Mouse (Mus musculus): ENCODE measurements at regions not wholly inside any gene's neighbourhood (a gene's known extent, or its start where the extent isn't known, plus 50 kb on each side); places are given as distances from the start of the nearest gene placed in this dataset.

GRCm38 (mm10) chr1:127152840-127153239 is 52.0 kb upstream of the Mgat5 start:
- Histone ChIP-seq H3K4me1 (ENCODE audit: control insufficient read depth, insufficient read depth, low read length) (peaks cover 2% of the 10 kb centered on the region; the same call in 1 of the 2 replicates), H3K27me3 (replicated peaks; ENCODE audit: control insufficient read depth, insufficient read depth, low read length) (no peaks in the 10 kb centered on the region), H3K4me3 (ENCODE audit: insufficient read depth, low read depth, low read length) (no peak overlapping the region), H3K36me3 (ENCODE audit: control insufficient read depth, insufficient read depth, low read length) (no peaks in the 10 kb centered on the region), H3K27ac (ENCODE audit: insufficient read depth, low read depth, low read length) (no peak overlapping the region)
- no peak for DNase-seq
- 59% methylated on average over 6 of the region's 6 CpGs for WGBS
- TF ChIP-seq CTCF (conservative IDR thresholded peaks at IDR 0.05; ENCODE audit: insufficient read depth, insufficient read length, low read depth, low read length) (no peak), POLR2A (IDR thresholded peaks at IDR 0.05; ENCODE audit: low read depth, low read length) (no peak)

- no peaks in the 10 kb centered on the region for H3K27me3 ChIP-seq (replicated peaks; ENCODE audit: control insufficient read depth, insufficient read depth, low read length)
- no peak for DNase-seq
- H3K27ac ChIP-seq (ENCODE audit: insufficient read depth, low read depth, low read length): no peak overlapping the region
- WGBS: 68% methylated on average over 4 of the region's 4 CpGs
- H3K36me3 ChIP-seq (ENCODE audit: control insufficient read depth, insufficient read depth, low read length): no peaks in the 10 kb centered on the region
- no peaks in the 10 kb centered on the region for H3K4me1 ChIP-seq (ENCODE audit: control insufficient read depth, insufficient read depth, low read length)
- TF ChIP-seq CTCF (conservative IDR thresholded peaks at IDR 0.05; ENCODE audit: insufficient read depth, insufficient read length, low read depth, low read length): no peak
- no peak overlapping the region for H3K4me3 ChIP-seq (ENCODE audit: insufficient read depth, low read depth, low read length)
These were observed 69.3 kb upstream of the Mgat5 start for GRCm38 (mm10) chr1:127135521-127135920.

GRCm38 (mm10) chr1:127131871-127132270 is 72.9 kb upstream of the Mgat5 start:
- H3K27ac ChIP-seq (ENCODE audit: insufficient read depth, low read depth, low read length): no peak overlapping the region
- no peaks in the 10 kb centered on the region for H3K4me1 ChIP-seq (ENCODE audit: control insufficient read depth, insufficient read depth, low read length)
- no peak for DNase-seq
- H3K36me3 ChIP-seq (ENCODE audit: control insufficient read depth, insufficient read depth, low read length): no peaks in the 10 kb centered on the region
- TF ChIP-seq CTCF (conservative IDR thresholded peaks at IDR 0.05; ENCODE audit: insufficient read depth, insufficient read length, low read depth, low read length) (no peak), POLR2A (IDR thresholded peaks at IDR 0.05; ENCODE audit: low read depth, low read length) (no peak)
- WGBS: 67% methylated on average over 5 of the region's 5 CpGs
- H3K27me3 ChIP-seq (replicated peaks; ENCODE audit: control insufficient read depth, insufficient read depth, low read length): no peaks in the 10 kb centered on the region
- no peak overlapping the region for H3K4me3 ChIP-seq (ENCODE audit: insufficient read depth, low read depth, low read length)

GRCm38 (mm10) chr1:127124862-127125261 is 80.0 kb upstream of the Mgat5 start:
- 83% methylated on average over 5 of the region's 5 CpGs for WGBS
- Histone ChIP-seq H3K27me3 (replicated peaks; ENCODE audit: control insufficient read depth, insufficient read depth, low read length) (no peaks in the 10 kb centered on the region), H3K27ac (ENCODE audit: insufficient read depth, low read depth, low read length) (no peak overlapping the region), H3K4me3 (ENCODE audit: insufficient read depth, low read depth, low read length) (no peak overlapping the region), H3K4me1 (ENCODE audit: control insufficient read depth, insufficient read depth, low read length) (no peaks in the 10 kb centered on the region), H3K36me3 (ENCODE audit: control insufficient read depth, insufficient read depth, low read length) (no peaks in the 10 kb centered on the region)
- TF ChIP-seq POLR2A (IDR thresholded peaks at IDR 0.05; ENCODE audit: low read depth, low read length) (no peak), CTCF (conservative IDR thresholded peaks at IDR 0.05; ENCODE audit: insufficient read depth, insufficient read length, low read depth, low read length) (no peak)
- DNase-seq: no peak

- H3K27me3 ChIP-seq (replicated peaks; ENCODE audit: control insufficient read depth, insufficient read depth, low read length): no peaks in the 10 kb centered on the region
- H3K36me3 ChIP-seq (ENCODE audit: control insufficient read depth, insufficient read depth, low read length): no peaks in the 10 kb centered on the region
- TF ChIP-seq CTCF (conservative IDR thresholded peaks at IDR 0.05; ENCODE audit: insufficient read depth, insufficient read length, low read depth, low read length): no peak
- TF ChIP-seq POLR2A (IDR thresholded peaks at IDR 0.05; ENCODE audit: low read depth, low read length): no peak
- DNase-seq: no peak
- no peak overlapping the region for H3K4me3 ChIP-seq (ENCODE audit: insufficient read depth, low read depth, low read length)
- H3K4me1 ChIP-seq (ENCODE audit: control insufficient read depth, insufficient read depth, low read length): no peaks in the 10 kb centered on the region; the same call in 1 of the 2 replicates
- WGBS: 58% methylated on average over 1 of the region's 1 CpGs
- no peak overlapping the region for H3K27ac ChIP-seq (ENCODE audit: insufficient read depth, low read depth, low read length)
These were observed 86.8 kb upstream of the Mgat5 start for GRCm38 (mm10) chr1:127118019-127118418.

GRCm38 (mm10) chr1:127107485-127107884 is 97.3 kb upstream of the Mgat5 start:
- no peak for TF ChIP-seq POLR2A (IDR thresholded peaks at IDR 0.05; ENCODE audit: low read depth, low read length)
- TF ChIP-seq CTCF (conservative IDR thresholded peaks at IDR 0.05; ENCODE audit: insufficient read depth, insufficient read length, low read depth, low read length): no peak

GRCm38 (mm10) chr1:127105861-127106260 is 99.0 kb upstream of the Mgat5 start:
- TF ChIP-seq POLR2A (IDR thresholded peaks at IDR 0.05; ENCODE audit: low read depth, low read length) (no peak), CTCF (conservative IDR thresholded peaks at IDR 0.05; ENCODE audit: insufficient read depth, insufficient read length, low read depth, low read length) (no peak)
- 74% methylated on average over 8 of the region's 8 CpGs for WGBS

More at GRCm38 (mm10) chr1:127107485-127107884, 97.3 kb upstream of the Mgat5 start:
- H3K4me3 ChIP-seq (ENCODE audit: insufficient read depth, low read depth, low read length): no peak overlapping the region
- peak; percentile 20 for DNase-seq
- H3K36me3 ChIP-seq (ENCODE audit: control insufficient read depth, insufficient read depth, low read length): no peaks in the 10 kb centered on the region
- 57% methylated on average over 5 of the region's 5 CpGs for WGBS
- no peaks in the 10 kb centered on the region for H3K27me3 ChIP-seq (replicated peaks; ENCODE audit: control insufficient read depth, insufficient read depth, low read length)
- no peak overlapping the region for H3K27ac ChIP-seq (ENCODE audit: insufficient read depth, low read depth, low read length)
- no peaks in the 10 kb centered on the region for H3K4me1 ChIP-seq (ENCODE audit: control insufficient read depth, insufficient read depth, low read length)

More at GRCm38 (mm10) chr1:127105861-127106260, 99.0 kb upstream of the Mgat5 start:
- H3K27ac ChIP-seq (ENCODE audit: insufficient read depth, low read depth, low read length): no peak overlapping the region
- no peaks in the 10 kb centered on the region for H3K4me1 ChIP-seq (ENCODE audit: control insufficient read depth, insufficient read depth, low read length)
- no peaks in the 10 kb centered on the region for H3K27me3 ChIP-seq (replicated peaks; ENCODE audit: control insufficient read depth, insufficient read depth, low read length)
- H3K4me3 ChIP-seq (ENCODE audit: insufficient read depth, low read depth, low read length): no peak overlapping the region
- DNase-seq: no peak
- no peaks in the 10 kb centered on the region for H3K36me3 ChIP-seq (ENCODE audit: control insufficient read depth, insufficient read depth, low read length)

Data from kidney, adult 2 months (tissue).